Mouse (Mus musculus) spleen, adult 2 months (tissue): ENCODE data around the gene C1ql4.
A peak's percentile ranks its signal among the peaks of the same experiment; 100 is the strongest.

Experiments used
- CTCF ChIP-seq: fragments of 200-500 bp; IDR thresholded peaks from 2 replicates; pipeline ENCODE4 v1.5.1; 2011; ENCODE audit warnings: mild to moderate bottlenecking, inconsistent platforms; ENCODE audit not compliant: insufficient read depth, insufficient read length, insufficient replicate concordance; ENCODE audit errors: extremely low read depth
- POLR2A ChIP-seq: fragments of 200-500 bp; IDR thresholded peaks from 2 replicates; pipeline ENCODE4 v1.6.1; 2011; ENCODE audit warnings: low read depth, low read length, inconsistent platforms

- TF ChIP-seq POLR2A, result 0 out of 2 replicates have a peak, but pooled peaks have one; percentile 5
- TF ChIP-seq CTCF, result no peak
Observed at GRCm38 (mm10) chr15:99074600-99075333, 12.8 kb downstream of the C1ql4 start.
